In genomic region chr16:32135842-32136357, GRCm38 (mm10) we compare ENCODE assay signal across 22 mouse cellular contexts. TPM values are rescaled to one million over a fixed set of nuclear protein-coding genes. Genes with fewer than 3 reads are reported as not detected.
"Had no signal": no experiment of that assay in that cellular context is flagged by ENCODE, and none has a peak within 500 bp of the region (broad histone marks: within the 10 kb centered on the region; RNA-seq: fewer than 3 reads in every experiment).

No protein-coding gene starts in this region.

- H3K27ac ChIP-seq: kidney, postnatal 0 days; layer of hippocampus, adult 2 months; limb, embryonic 10.5 days; limb, embryonic 13.5 days; liver, embryonic 13.5 days; macrophage had no signal

- H3K36me3 ChIP-seq: limb, embryonic 10.5 days; limb, embryonic 13.5 days; liver, embryonic 13.5 days had no signal

- ATAC-seq: lung, postnatal 0 days had no signal

- H3K27me3 ChIP-seq: limb, embryonic 13.5 days; liver, embryonic 13.5 days had no signal

- H3K9ac ChIP-seq: limb, embryonic 13.5 days; liver, embryonic 13.5 days; lung, embryonic 14.5 days had no signal

- H3K4me3 ChIP-seq: layer of hippocampus, adult 2 months; limb, embryonic 10.5 days; limb, embryonic 13.5 days; liver, embryonic 13.5 days had no signal

- H3K4me1 ChIP-seq: limb, embryonic 10.5 days; limb, embryonic 13.5 days had no signal

- H3K9me3 ChIP-seq: limb, embryonic 10.5 days; limb, embryonic 13.5 days; liver, embryonic 13.5 days had no signal

- H3K4me2 ChIP-seq: limb, embryonic 13.5 days; liver, embryonic 13.5 days; lung, embryonic 14.5 days had no signal

- DNase-seq: kidney, postnatal 25 days; liver, embryonic 13.5 days; lung, embryonic 14.5 days; midbrain, embryonic 14.5 days; thymus, adult 2 months; thymus, postnatal 14 days; thymus, postnatal 4 days had no signal

RNA-seq across cellular contexts. Expression of gene Bex6, which starts 43.7 kb away (rescaled TPM):
- total RNA-seq: layer of hippocampus, adult 2 months; layer of hippocampus, postnatal 10 days; left cerebral cortex, adult 8-10 months; left cerebral cortex, postnatal 25 days; liver, adult 2 months; midbrain, postnatal 0 days had no signal
- polyA plus RNA-seq: kidney, embryonic 14.5 days; kidney, postnatal 0 days; large intestine, adult 2 months; limb, embryonic 13.5 days; liver, adult 2 months; lung, embryonic 14.5 days; midbrain, embryonic 14.5 days; midbrain, postnatal 0 days; neural tube, embryonic 14.5 days; small intestine, adult 2 months had no signal
